Mouse (Mus musculus) neutrophil, adult 5-6 weeks (primary cell): Measurements from ENCODE around the gene D230025D16Rik. TPM values are rescaled to one million over a fixed set of nuclear protein-coding genes. Genes with fewer than 3 reads are reported as not detected.

Source experiments
- total RNA-seq: library from RNA; stranded (forward); fragments of 200-1000 nt; gene quantifications from 2 replicates; pipeline ENCODE4 v1.2.3, GENCODE M21; 2017

Gene D230025D16Rik
- total RNA-seq, 1 experiment from 2014 or later = 29.0 TPM

Other genes starting within 250 kb of the D230025D16Rik start
- not detected in 2 replicates for gene Ces2h, start 224.3 kb upstream of the D230025D16Rik start, total RNA-seq
- gene Ces3a, start 176.5 kb upstream of the D230025D16Rik start, total RNA-seq = not detected in 2 replicates
- gene Ces3b, start 141.4 kb upstream of the D230025D16Rik start, total RNA-seq = not detected in 2 replicates
- not detected in 2 replicates for gene Ces4a, start 93.3 kb upstream of the D230025D16Rik start, total RNA-seq
- 130 and 135 TPM in 2 replicates for gene Cbfb, start 54.5 kb upstream of the D230025D16Rik start, total RNA-seq
- gene B3gnt9, start 30.0 kb downstream of the D230025D16Rik start, total RNA-seq = 0.35 and 0.74 TPM in 2 replicates
- gene Tradd, start 39.5 kb downstream of the D230025D16Rik start, total RNA-seq = 15.7 and 19.2 TPM in 2 replicates
- 4.0 and 4.5 TPM in 2 replicates for gene Fbxl8, start 39.5 kb downstream of the D230025D16Rik start, total RNA-seq
- gene Hsf4, start 44.7 kb downstream of the D230025D16Rik start, total RNA-seq = not detected in 2 replicates
- not detected in 2 replicates for gene Nol3, start 51.0 kb downstream of the D230025D16Rik start, total RNA-seq
- gene 4931428F04Rik, start 64.7 kb downstream of the D230025D16Rik start, total RNA-seq = 1.2 and 2.7 TPM in 2 replicates
- 0.49 and 1.3 TPM in 2 replicates for gene Exoc3l, start 71.0 kb downstream of the D230025D16Rik start, total RNA-seq
- 42.5 and 47.1 TPM in 2 replicates for gene E2f4, start 72.5 kb downstream of the D230025D16Rik start, total RNA-seq
- gene Elmo3, start 80.5 kb downstream of the D230025D16Rik start, total RNA-seq = 2.9 and 5.0 TPM in 2 replicates
- gene Lrrc29, start 101.1 kb downstream of the D230025D16Rik start, total RNA-seq = 3.3 and 4.9 TPM in 2 replicates
- 27.6 and 39.2 TPM in 2 replicates for gene Tmem208, start 101.2 kb downstream of the D230025D16Rik start, total RNA-seq
- 21.8 and 22.2 TPM in 2 replicates for gene Fhod1, start 122.8 kb downstream of the D230025D16Rik start, total RNA-seq
- gene Slc9a5, start 123.7 kb downstream of the D230025D16Rik start, total RNA-seq = 0.35 and 0.49 TPM in 2 replicates
- not detected in 2 replicates for gene Plekhg4, start 148.1 kb downstream of the D230025D16Rik start, total RNA-seq
- gene Kctd19, start 188.4 kb downstream of the D230025D16Rik start, total RNA-seq = not detected in 2 replicates
- not detected in 2 replicates for gene Lrrc36, start 188.4 kb downstream of the D230025D16Rik start, total RNA-seq
- 4.9 and 9.3 TPM in 2 replicates for gene Tppp3, start 246.4 kb downstream of the D230025D16Rik start, total RNA-seq